Mouse (Mus musculus) layer of hippocampus, adult 9-11 months (tissue): ENCODE measurements around the gene Cul3.
"Not testable (repeated sequence)": the region's sequence is repeated elsewhere in the genome, so short reads cannot be mapped to it uniquely, and the experiment has no call there.

Experiments
- DNase-seq: peaks from one replicate; pipeline ENCODE4 v3.0.0; 2022

Cul3 gene

GRCm38 (mm10) chr1:80340436-80341376, at the start of gene Cul3:
Gene Cul3 (minus strand): TSS chr1:80340480.
- peak; percentile 97 for DNase-seq

- no peak for DNase-seq
These were observed 49.2 kb upstream of the Cul3 start for GRCm38 (mm10) chr1:80389518-80389917.

GRCm38 (mm10) chr1:80383613-80384589, 43.6 kb upstream of the Cul3 start:
- no peak for DNase-seq

DNA sequence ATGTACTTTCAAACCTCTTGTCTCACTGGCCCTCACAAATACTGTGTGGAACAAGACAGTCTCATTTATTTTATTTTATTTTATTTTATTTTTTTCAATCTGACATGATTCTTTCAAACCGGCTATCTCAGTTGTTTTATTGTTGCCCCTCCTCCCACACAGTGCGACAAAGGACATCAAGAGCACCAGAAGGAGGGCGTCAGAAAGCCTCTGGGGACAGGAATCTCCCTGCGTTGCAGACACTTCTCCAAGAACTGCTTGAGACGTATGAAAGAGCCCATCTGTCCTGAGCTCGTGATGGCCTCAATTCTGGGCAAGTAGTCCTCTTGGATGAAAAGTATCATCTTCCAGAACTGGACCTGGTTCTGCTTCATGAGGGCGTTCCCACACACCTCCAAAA, 42.6 kb upstream of the Cul3 start:
- DNase-seq = no peak

DNA sequence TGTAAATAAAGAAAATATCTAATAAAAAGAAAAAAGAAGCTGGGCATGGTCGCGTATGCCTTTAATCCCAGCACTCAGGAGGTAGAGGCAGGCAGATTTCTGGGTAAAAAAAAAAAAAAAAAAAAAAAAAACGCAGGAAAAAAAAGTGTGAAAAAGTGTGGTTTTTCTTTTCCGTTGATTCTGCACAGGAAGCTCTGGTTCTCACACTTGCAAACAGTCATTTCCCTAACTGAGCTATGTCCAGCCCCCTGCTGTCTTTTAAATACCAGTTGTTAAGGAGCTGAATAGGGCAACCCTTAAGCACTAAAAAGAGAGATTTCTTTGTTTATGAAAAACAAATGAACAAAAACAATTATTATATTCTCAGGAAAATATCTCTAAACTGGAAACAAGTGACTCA, 41.0 kb upstream of the Cul3 start:
- no peak for DNase-seq

DNA sequence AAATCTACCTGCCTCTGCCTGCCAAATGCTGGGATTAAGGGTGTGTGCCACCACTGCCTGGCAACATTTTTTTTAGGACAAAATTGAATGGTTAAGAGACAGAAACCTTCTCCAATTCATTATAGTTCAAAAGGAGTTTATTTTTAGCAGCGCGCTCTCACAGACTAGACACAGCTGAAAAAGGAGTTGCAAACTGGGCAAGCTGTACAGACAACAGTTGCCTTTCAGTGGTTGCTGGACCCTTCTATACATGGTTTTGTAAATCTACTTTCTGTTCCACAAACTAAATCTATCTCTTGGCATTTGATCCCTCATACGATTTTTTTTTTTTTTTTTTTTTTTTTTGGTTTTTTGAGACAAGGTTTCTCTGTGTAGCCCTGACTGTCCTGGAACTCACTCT, 31.7 kb upstream of the Cul3 start:
- DNase-seq = no peak

DNA sequence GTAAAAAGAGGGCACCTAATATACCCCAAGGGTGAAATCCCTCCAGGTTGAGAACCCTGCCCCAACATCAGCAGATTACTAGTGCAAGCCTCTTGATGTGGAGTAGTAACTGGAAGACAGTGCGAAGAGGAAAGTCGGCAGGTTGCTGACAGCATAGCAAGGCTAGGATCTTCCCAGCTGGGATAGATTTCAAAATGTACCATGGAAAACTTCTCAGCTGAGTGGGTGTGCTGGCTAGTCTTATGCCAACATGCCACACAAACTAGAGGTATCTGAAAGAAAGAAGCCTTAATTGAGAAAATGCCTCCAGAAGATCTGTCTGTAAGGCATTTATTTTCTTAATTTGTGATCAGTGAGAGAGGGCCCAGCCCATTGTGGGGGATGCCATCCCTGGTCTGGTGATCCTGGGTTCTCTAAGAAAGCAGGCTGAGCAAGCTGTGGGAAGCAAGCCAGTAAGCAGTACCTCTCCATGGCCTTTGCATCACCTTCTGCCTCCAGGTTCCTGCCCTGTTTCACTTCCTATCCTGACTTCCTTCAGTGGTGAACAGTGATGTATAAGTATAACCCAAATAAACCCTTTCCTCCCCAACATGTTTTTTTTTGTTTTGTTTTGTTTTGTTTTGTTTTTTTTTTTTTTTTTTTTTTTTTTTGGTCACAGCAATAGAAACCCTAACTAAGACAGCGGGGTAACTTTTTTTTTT, 31.1 kb upstream of the Cul3 start:
- no peak for DNase-seq

- no peak for DNase-seq
These were observed 23.2 kb upstream of the Cul3 start for GRCm38 (mm10) chr1:80363486-80363885.

DNA sequence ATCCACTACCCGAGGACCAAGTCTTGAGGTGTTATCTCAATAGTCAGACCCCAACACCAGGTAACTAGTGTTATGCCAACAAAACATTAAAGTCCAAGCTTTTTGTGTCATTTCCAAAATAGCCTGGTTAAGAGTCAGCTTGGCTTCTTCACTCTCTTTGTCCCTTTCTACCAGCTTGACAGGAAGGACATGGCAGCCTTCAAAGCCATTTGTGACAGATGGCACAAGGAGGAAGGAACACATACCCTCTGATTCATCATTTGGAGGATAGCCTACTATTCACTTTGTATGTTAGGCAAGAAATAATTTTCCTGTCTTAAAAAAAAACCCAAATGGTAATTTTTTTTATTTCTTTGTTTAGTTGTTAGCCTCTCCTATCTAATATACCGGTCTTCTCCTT, 22.7 kb upstream of the Cul3 start:
- no peak for DNase-seq

- no peak for DNase-seq
These were observed 22.1 kb upstream of the Cul3 start for GRCm38 (mm10) chr1:80362400-80362799.

DNA sequence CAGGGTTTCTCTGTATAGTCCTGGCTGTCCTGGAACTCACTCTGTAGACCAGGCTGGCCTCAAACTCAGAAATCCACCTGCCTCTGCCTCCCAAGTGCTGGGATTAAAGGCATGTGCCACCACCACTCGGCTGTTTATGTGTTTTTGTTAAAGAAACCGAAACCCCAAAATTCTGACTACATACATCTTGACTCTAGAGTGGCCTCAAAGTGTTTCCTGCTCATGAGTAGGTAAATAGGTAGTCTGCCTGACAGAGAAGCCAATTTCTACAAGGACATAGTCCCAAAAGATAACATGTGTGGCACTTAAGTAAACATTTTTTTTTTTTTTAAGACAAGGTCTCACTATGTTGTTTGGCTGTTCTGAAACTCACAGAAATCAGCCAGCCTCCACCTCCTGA, 21.5 kb upstream of the Cul3 start:
- not testable (repeated sequence) for DNase-seq

GRCm38 (mm10) chr1:80360038-80360608, 19.8 kb upstream of the Cul3 start:
- DNase-seq = no peak

DNA sequence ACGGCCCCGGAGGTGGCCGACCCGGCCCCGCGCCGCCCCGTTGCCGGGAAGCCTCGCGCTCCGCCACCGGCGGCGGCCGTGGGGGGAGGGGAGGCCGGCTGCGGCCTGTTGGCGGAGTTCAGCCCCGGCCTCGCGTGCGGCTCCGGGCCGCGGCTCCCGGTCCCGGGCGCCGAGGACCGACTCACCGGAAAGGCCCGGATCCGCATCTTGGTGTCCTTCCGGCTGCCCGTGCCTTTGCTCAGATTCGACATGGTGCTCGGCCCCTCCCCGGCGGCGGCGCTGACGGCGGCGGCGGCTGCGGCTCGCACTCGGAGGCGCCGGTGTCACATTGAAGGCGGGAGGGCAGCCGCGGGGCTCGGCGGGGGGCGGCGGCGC, 232 bp downstream of the Cul3 start:
- peak; percentile 71 for DNase-seq

DNA sequence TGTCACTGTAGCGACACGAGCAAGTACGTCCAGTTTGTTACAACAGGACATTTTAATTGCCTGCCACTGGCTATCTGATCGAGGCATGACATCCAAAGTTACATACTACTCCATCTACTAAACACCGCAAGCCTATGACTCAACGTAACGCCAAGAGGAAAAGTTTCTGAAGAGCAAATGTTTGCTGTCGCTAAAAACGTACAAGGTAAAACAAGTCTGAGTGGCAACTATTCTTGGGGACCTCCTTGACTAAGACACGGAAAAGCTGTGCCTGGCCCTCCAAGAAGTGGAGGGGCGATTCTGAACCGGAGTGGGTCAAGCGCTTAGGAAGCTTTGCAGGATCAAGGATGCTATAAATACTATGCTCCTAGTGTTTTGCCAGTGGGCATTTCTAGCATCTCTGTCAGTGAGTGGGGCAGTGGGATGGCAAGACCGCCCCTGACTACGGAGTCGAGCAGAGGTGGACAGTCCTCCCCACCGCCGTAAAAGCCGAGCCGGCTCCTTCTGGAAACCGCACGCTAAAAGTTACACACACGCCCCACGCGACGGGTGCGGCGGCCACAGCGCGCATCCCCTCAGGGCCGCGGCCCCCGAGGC, 757 bp downstream of the Cul3 start:
- peak; percentile 13 for DNase-seq

GRCm38 (mm10) chr1:80338398-80338797, 1.9 kb downstream of the Cul3 start:
- DNase-seq = no peak

DNA sequence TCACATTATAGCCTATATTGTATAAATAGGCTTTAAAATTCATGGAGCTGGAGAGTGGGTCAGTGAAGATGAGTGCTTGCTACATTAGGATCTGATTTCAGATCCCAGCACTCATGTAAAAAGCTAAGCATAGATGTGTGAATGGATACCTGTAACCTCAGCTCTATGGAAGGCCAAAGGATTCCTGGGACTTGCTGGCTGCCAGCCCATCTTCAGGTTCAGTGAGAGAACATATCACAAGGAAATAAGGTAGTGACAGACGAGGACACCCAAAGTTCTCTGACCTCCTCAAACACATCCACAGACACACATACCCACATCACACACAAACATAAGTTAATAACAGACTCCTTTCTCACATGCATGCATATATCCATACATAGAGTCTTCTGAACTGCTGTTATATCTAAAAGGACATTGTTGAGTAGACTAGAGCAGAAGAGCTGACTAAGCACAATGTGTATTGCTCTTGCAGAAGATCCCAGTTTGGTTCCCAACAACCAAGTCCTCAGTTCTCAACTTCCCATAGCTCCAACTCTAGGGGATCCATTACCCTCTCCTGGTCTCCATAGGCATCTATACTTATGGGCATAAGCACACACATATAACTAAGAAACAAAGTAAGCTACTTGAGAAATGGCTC, 4.4 kb downstream of the Cul3 start:
- DNase-seq = no peak

- DNase-seq = no peak
These were observed 5.2 kb downstream of the Cul3 start for GRCm38 (mm10) chr1:80335118-80335517.

DNA sequence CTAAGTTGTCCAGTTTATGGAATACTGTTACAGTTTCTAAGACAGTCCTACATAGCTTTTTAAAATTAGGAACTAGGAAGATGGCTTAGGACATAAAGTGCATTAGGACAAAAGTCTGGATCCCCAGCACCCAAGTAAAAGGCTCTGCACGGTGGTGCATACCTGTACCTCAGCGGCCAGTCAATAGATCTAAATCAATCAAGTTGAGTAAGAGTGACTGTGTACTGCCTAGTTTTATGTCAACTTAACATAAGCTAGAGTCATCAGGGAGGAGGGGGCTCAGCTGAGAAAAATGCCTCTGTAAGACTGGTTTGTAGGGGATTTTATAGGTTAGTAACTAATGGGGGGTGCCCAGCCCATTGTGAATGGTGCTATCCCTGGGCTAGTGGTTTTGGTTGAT, 9.3 kb downstream of the Cul3 start:
- DNase-seq = no peak

GRCm38 (mm10) chr1:80325761-80326160, 14.5 kb downstream of the Cul3 start:
- no peak for DNase-seq

- no peak for DNase-seq
These were observed 15.9 kb downstream of the Cul3 start for GRCm38 (mm10) chr1:80324370-80324769.

DNA sequence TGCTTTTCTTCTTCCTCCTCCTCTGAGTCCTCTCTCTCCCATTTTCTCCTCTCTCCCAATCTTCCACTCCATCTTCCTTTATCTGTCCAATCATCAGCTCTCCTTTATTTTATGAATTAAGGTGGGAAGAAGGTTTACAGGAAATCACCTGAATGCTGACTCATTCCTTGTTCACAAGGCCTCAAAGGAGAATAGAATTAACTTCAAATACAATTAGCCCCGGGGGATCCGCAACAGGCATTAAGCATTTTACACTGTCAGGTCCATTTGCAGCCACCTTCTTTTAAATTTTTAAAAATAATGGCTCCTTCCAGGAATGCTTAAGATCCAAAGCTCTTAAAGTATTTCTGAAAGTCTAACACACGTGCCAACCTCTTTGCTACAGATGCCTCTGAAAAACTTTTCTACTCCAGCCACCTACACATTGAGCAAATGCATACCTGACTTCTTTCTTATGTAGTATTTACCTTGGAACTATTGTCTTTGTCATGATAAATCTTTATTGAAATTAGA, 24.7 kb downstream of the Cul3 start:
- DNase-seq = no peak
